Mouse (Mus musculus) thymus, adult 2 months (tissue): ENCODE measurements around the gene N4bp2l1. TPM values are rescaled to one million over a fixed set of nuclear protein-coding genes. Genes with fewer than 3 reads are reported as not detected.

Experiments
- DNase-seq: peaks from one replicate; pipeline ENCODE4 v3.0.0; 2021
- H3K27ac ChIP-seq: fragments of 200-500 bp; 2 replicates; pipeline ENCODE4 v1.5.1; 2012; ENCODE audit warnings: low read length, control low read depth; ENCODE audit not compliant: control insufficient read depth, insufficient read depth
- H3K27me3 ChIP-seq: fragments of 200-500 bp; 2 replicates; pipeline ENCODE4 v1.6.1; 2012; ENCODE audit warnings: mild to moderate bottlenecking, low read length, moderate library complexity, mixed read lengths; ENCODE audit not compliant: control insufficient read depth, insufficient read depth
- H3K36me3 ChIP-seq: fragments of 200-500 bp; 2 replicates; pipeline ENCODE4 v1.6.1; 2012; ENCODE audit warnings: mild to moderate bottlenecking, low read length, moderate library complexity; ENCODE audit not compliant: control insufficient read depth, insufficient read depth
- H3K4me1 ChIP-seq: fragments of 200-500 bp; replicated peaks from 2 replicates; pipeline ENCODE4 v1.6.1; 2012; ENCODE audit warnings: low read length; ENCODE audit not compliant: control insufficient read depth, insufficient read depth
- H3K4me3 ChIP-seq: fragments of 200-500 bp; 2 replicates; pipeline ENCODE4 v1.5.1; 2012; ENCODE audit warnings: mild to moderate bottlenecking, low read length, control low read depth, moderate library complexity; ENCODE audit not compliant: control insufficient read depth, insufficient read depth
- CTCF ChIP-seq: fragments of 200-500 bp; IDR thresholded peaks from 2 replicates; pipeline ENCODE4 v1.5.1; 2012; ENCODE audit warnings: mild to moderate bottlenecking, control low read depth, low read length, moderate library complexity, borderline replicate concordance; ENCODE audit not compliant: control insufficient read depth, poor library complexity, insufficient read depth; ENCODE audit errors: extremely low read depth
- POLR2A ChIP-seq: fragments of 200-500 bp; IDR thresholded peaks from 2 replicates; pipeline ENCODE4 v1.6.1; 2012; ENCODE audit warnings: mild to moderate bottlenecking, low read length, control low read depth, moderate library complexity; ENCODE audit not compliant: control insufficient read depth, poor library complexity, insufficient read depth; ENCODE audit errors: extremely low read depth
- WGBS: fragments of 180-500 bp; shearing (Covaris S2); methylation state at CpG from one replicate; pipeline ENCODE4 v1.1.7; 2018; 5-methylcytosine and 5-hydroxymethylcytosine counted together
- polyA plus RNA-seq: library from polyadenylated mRNA; depleted of rRNA; stranded (reverse); fragments of >200 nt; gene quantifications from 2 replicates; pipeline ENCODE4 v1.2.3, GENCODE M21; 2012

The N4bp2l1 gene
- polyA plus RNA-seq, 1 experiment: 39.1 TPM

GRCm38 (mm10) chr5:150599301-150600294, 2.6 kb upstream of the N4bp2l1 start:
- 38% methylated on average over 13 of the region's 13 CpGs for WGBS
- no peak for TF ChIP-seq POLR2A
- H3K27me3 ChIP-seq: no peaks in the 10 kb centered on the region
- DNase-seq: peak; percentile 8
- peak overlapping the region; percentile 84; the same call in 1 of the 2 replicates for H3K27ac ChIP-seq
- peaks cover 34% of the 10 kb centered on the region for H3K4me1 ChIP-seq
- no peaks in the 10 kb centered on the region for H3K36me3 ChIP-seq
- H3K4me3 ChIP-seq: peak overlapping the region; percentile 29

- WGBS: 11% methylated on average over 21 of the region's 21 CpGs
- Histone ChIP-seq H3K27me3 (no peaks in the 10 kb centered on the region), H3K36me3 (no peaks in the 10 kb centered on the region), H3K4me3 (peak overlapping the region; percentile 34), H3K27ac (peak overlapping the region; percentile 77), H3K4me1 (peaks cover 36% of the 10 kb centered on the region)
- peak; percentile 24 for DNase-seq
- TF ChIP-seq POLR2A: no peak
- TF ChIP-seq CTCF: no peak
These were observed 1.5 kb upstream of the N4bp2l1 start for GRCm38 (mm10) chr5:150598202-150599119.

GRCm38 (mm10) chr5:150595366-150596016, 1.5 kb downstream of the N4bp2l1 start:
- 37% methylated on average over 11 of the region's 11 CpGs for WGBS
- Histone ChIP-seq H3K4me3 (no peak overlapping the region), H3K27ac (no peak overlapping the region), H3K27me3 (no peaks in the 10 kb centered on the region), H3K4me1 (peaks cover 37% of the 10 kb centered on the region), H3K36me3 (no peaks in the 10 kb centered on the region)
- no peak for TF ChIP-seq POLR2A
- no peak for TF ChIP-seq CTCF
- DNase-seq: peak; percentile 13

- TF ChIP-seq POLR2A (no peak), CTCF (no peak)
- Histone ChIP-seq H3K27ac (no peak overlapping the region), H3K4me1 (peaks cover 31% of the 10 kb centered on the region), H3K27me3 (no peaks in the 10 kb centered on the region), H3K36me3 (no peaks in the 10 kb centered on the region), H3K4me3 (peak overlapping the region; percentile 93)
- 25% methylated on average over 14 of the region's 17 CpGs for WGBS
- DNase-seq: no peak
These were observed 2.2 kb downstream of the N4bp2l1 start for GRCm38 (mm10) chr5:150594649-150595339.

GRCm38 (mm10) chr5:150593756-150594648, 3.0 kb downstream of the N4bp2l1 start:
- DNase-seq: peak; percentile 66
- H3K27ac ChIP-seq: peak overlapping the region; percentile 58
- WGBS: under 1% methylated on average over 99 of the region's 102 CpGs
- peak overlapping the region; percentile 93 for H3K4me3 ChIP-seq
- TF ChIP-seq CTCF (no peak), POLR2A (no peak)
- no peaks in the 10 kb centered on the region for H3K27me3 ChIP-seq
- H3K36me3 ChIP-seq: no peaks in the 10 kb centered on the region
- peaks cover 26% of the 10 kb centered on the region for H3K4me1 ChIP-seq
